Mouse (Mus musculus): ENCODE results near the gene Lgi1. TPM values are rescaled to one million over a fixed set of nuclear protein-coding genes. Genes with fewer than 3 reads are reported as not detected.

The Lgi1 gene
- polyA plus RNA-seq, 1 experiment from 2014 or later = 0.12 TPM

DNA sequence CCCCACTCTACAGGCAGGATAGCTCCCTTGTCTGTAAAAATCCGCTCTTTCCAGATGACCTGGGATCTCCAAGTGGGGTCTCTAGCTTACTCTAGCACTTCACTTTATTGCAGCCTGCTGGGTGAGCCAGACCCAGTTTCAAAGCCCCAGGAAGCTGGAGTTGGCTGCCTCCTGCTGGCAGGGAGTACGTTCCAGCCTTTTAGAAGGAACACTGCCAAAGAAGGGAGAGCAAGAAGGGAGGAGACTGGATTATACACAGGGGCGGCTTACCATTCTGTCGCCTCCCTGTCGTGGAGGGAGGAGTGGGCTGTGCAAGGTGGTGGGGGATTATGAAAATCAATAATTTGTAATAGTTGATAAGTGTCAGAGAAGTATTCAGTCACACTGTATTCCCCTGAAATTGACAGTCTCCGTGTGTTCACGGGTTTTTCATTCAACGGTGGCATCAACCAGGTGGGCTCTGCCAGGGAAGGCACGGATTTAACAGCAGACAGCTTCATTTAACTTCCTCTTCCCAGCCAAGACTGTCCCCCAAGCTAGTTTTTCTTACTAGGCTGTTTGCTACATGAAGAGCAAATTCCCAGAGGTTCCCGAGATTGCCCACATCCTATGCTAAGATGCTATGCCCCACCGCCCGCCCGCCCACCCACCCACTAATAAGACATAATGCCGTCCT is 369 bp upstream of the Lgi1 start:
- no peak overlapping the region for H3K9ac ChIP-seq
- no peaks in the 10 kb centered on the region for H3K36me3 ChIP-seq (replicated peaks)
- no peak for ATAC-seq (ENCODE audit: insufficient read depth)
- no peak overlapping the region for H3K4me2 ChIP-seq
- no peak overlapping the region for H3K27ac ChIP-seq (replicated peaks)
- H3K9me3 ChIP-seq (replicated peaks) = no peaks in the 10 kb centered on the region
- WGBS (ENCODE audit: insufficient replicate concordance) = 17% methylated on average over 14 of the region's 14 CpGs
- no peak overlapping the region for H3K4me3 ChIP-seq (replicated peaks)
- H3K27me3 ChIP-seq = peaks cover 26% of the 10 kb centered on the region
- no peaks in the 10 kb centered on the region for H3K4me1 ChIP-seq (replicated peaks)

DNA sequence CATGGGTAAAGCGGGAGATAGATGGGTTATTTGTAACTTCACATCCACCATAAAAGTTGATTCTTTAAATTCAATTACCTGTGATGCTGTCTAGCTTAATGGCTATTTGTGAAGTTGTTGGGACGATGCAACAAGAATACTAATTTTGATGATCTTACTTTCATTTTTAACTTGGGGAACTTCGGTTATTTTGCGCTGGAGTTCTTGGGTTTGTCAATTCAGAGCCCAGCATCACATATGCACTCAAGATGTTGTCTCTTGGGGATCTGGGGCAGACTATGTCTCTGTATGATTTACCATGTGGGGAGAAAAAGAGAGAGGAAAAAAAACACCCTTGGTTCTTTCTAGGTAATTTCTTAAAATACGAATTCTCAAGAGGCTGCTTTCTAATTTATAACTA is 1.4 kb downstream of the Lgi1 start:
- Histone ChIP-seq H3K36me3 (replicated peaks) (no peaks in the 10 kb centered on the region), H3K9ac (no peak overlapping the region), H3K9me3 (replicated peaks) (no peaks in the 10 kb centered on the region), H3K4me2 (no peak overlapping the region), H3K27ac (replicated peaks) (no peak overlapping the region), H3K27me3 (peaks cover 26% of the 10 kb centered on the region), H3K4me1 (replicated peaks) (no peaks in the 10 kb centered on the region), H3K4me3 (replicated peaks) (no peak overlapping the region)
- no peak for ATAC-seq (ENCODE audit: insufficient read depth)
- 64% methylated on average over 5 of the region's 5 CpGs for WGBS (ENCODE audit: insufficient replicate concordance)

DNA sequence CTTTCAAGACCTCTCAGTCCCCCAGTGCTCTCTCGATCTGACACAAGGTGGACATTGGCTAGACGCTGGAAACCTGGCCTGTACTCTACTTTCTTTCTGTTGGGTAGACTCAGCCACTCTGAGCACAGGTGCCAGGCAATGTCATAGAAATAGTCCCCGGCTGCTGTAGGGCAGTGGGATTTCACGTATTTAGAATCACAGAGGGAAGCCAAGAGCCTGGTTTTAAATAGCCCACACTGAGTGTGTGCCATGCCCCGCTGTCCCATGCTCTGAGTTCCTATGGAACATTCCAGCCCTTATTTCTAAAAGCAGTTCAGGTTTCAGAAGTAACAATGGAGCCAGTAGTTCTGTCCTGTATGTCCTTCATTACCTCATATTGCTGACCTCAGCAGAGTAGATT is 3.1 kb downstream of the Lgi1 start:
- no peak for ATAC-seq (ENCODE audit: insufficient read depth)
- Histone ChIP-seq H3K4me1 (replicated peaks) (no peaks in the 10 kb centered on the region), H3K9me3 (replicated peaks) (no peaks in the 10 kb centered on the region), H3K27ac (replicated peaks) (no peak overlapping the region), H3K4me2 (no peak overlapping the region), H3K9ac (no peak overlapping the region), H3K36me3 (replicated peaks) (no peaks in the 10 kb centered on the region), H3K27me3 (peaks cover 25% of the 10 kb centered on the region), H3K4me3 (replicated peaks) (no peak overlapping the region)
- WGBS (ENCODE audit: insufficient replicate concordance) = 63% methylated on average over 5 of the region's 5 CpGs

GRCm38 (mm10) chr19:38271071-38271470 is 6.7 kb downstream of the Lgi1 start:
- WGBS (ENCODE audit: insufficient replicate concordance) = 23% methylated on average over 6 of the region's 6 CpGs
- Histone ChIP-seq H3K9me3 (replicated peaks) (no peaks in the 10 kb centered on the region), H3K36me3 (replicated peaks) (no peaks in the 10 kb centered on the region), H3K9ac (no peak overlapping the region), H3K4me3 (replicated peaks) (no peak overlapping the region), H3K27me3 (peaks cover 3% of the 10 kb centered on the region; the same call in 1 of the 2 replicates), H3K4me2 (no peak overlapping the region), H3K4me1 (replicated peaks) (no peaks in the 10 kb centered on the region), H3K27ac (replicated peaks) (no peak overlapping the region)
- no peak for ATAC-seq (ENCODE audit: insufficient read depth)

GRCm38 (mm10) chr19:38273820-38274219 is 9.5 kb downstream of the Lgi1 start:
- WGBS (ENCODE audit: insufficient replicate concordance) = 63% methylated on average over 7 of the region's 7 CpGs
- H3K9me3 ChIP-seq (replicated peaks) = no peaks in the 10 kb centered on the region
- H3K27ac ChIP-seq (replicated peaks) = no peak overlapping the region
- H3K4me3 ChIP-seq (replicated peaks) = no peak overlapping the region
- no peak overlapping the region for H3K9ac ChIP-seq
- no peak overlapping the region for H3K4me2 ChIP-seq
- H3K36me3 ChIP-seq (replicated peaks) = no peaks in the 10 kb centered on the region
- H3K27me3 ChIP-seq = no peaks in the 10 kb centered on the region
- H3K4me1 ChIP-seq (replicated peaks) = no peaks in the 10 kb centered on the region
- ATAC-seq (ENCODE audit: insufficient read depth) = no peak

GRCm38 (mm10) chr19:38274747-38275421 is 10.5 kb downstream of the Lgi1 start:
- H3K27me3 ChIP-seq = no peaks in the 10 kb centered on the region
- H3K36me3 ChIP-seq (replicated peaks) = no peaks in the 10 kb centered on the region
- no peak overlapping the region for H3K4me3 ChIP-seq (replicated peaks)

GRCm38 (mm10) chr19:38276226-38276625 is 11.9 kb downstream of the Lgi1 start:
- 59% methylated on average over 4 of the region's 4 CpGs for WGBS (ENCODE audit: insufficient replicate concordance)

More at GRCm38 (mm10) chr19:38274747-38275421, 10.5 kb downstream of the Lgi1 start:
- Histone ChIP-seq H3K4me1 (replicated peaks) (no peaks in the 10 kb centered on the region), H3K9me3 (replicated peaks) (no peaks in the 10 kb centered on the region), H3K9ac (no peak overlapping the region), H3K4me2 (no peak overlapping the region), H3K27ac (replicated peaks) (no peak overlapping the region)
- ATAC-seq (ENCODE audit: insufficient read depth) = no peak
- 58% methylated on average over 15 of the region's 15 CpGs for WGBS (ENCODE audit: insufficient replicate concordance)

GRCm38 (mm10) chr19:38280242-38280641 is 15.9 kb downstream of the Lgi1 start:
- no peak overlapping the region for H3K4me3 ChIP-seq (replicated peaks)
- no peaks in the 10 kb centered on the region for H3K9me3 ChIP-seq (replicated peaks)
- no peaks in the 10 kb centered on the region for H3K27me3 ChIP-seq
- WGBS (ENCODE audit: insufficient replicate concordance) = 74% methylated on average over 10 of the region's 10 CpGs
- no peaks in the 10 kb centered on the region for H3K36me3 ChIP-seq (replicated peaks)
- H3K4me1 ChIP-seq (replicated peaks) = no peaks in the 10 kb centered on the region
- no peak overlapping the region for H3K4me2 ChIP-seq
- no peak overlapping the region for H3K9ac ChIP-seq
- H3K27ac ChIP-seq (replicated peaks) = no peak overlapping the region
- no peak for ATAC-seq (ENCODE audit: insufficient read depth)

More at GRCm38 (mm10) chr19:38276226-38276625, 11.9 kb downstream of the Lgi1 start:
- H3K4me2 ChIP-seq = no peak overlapping the region
- no peak overlapping the region for H3K27ac ChIP-seq (replicated peaks)
- no peak overlapping the region for H3K9ac ChIP-seq
- H3K9me3 ChIP-seq (replicated peaks) = no peaks in the 10 kb centered on the region
- H3K36me3 ChIP-seq (replicated peaks) = no peaks in the 10 kb centered on the region
- no peaks in the 10 kb centered on the region for H3K4me1 ChIP-seq (replicated peaks)
- no peak overlapping the region for H3K4me3 ChIP-seq (replicated peaks)
- ATAC-seq (ENCODE audit: insufficient read depth) = no peak
- no peaks in the 10 kb centered on the region for H3K27me3 ChIP-seq

DNA sequence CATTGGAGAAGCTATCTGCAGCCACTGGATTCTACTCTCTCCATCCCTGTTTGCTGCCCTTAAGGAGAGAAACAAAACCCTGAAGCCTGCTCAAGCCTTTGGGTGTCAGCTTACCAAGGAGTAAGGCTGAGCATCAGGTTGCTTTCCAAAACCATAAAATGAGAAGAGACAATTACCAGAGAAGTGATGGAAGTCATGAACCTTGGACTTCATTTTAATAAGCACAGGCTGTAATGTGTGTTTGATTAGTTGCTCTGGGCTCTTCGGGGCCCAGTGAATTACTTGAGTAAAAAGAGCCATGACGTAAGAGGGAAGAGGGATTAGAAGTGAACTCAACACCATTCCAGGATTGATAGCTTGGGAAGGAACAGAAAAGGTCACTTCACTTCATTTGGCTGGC is 18.1 kb downstream of the Lgi1 start:
- WGBS (ENCODE audit: insufficient replicate concordance) = 57% methylated on average over 2 of the region's 2 CpGs
- H3K9me3 ChIP-seq (replicated peaks) = no peaks in the 10 kb centered on the region
- H3K36me3 ChIP-seq (replicated peaks) = no peaks in the 10 kb centered on the region

GRCm38 (mm10) chr19:38288556-38288955 is 24.2 kb downstream of the Lgi1 start:
- H3K4me1 ChIP-seq (replicated peaks) = no peaks in the 10 kb centered on the region
- no peak overlapping the region for H3K4me3 ChIP-seq (replicated peaks)
- no peak overlapping the region for H3K27ac ChIP-seq (replicated peaks)
- no peaks in the 10 kb centered on the region for H3K9me3 ChIP-seq (replicated peaks)
- no peaks in the 10 kb centered on the region for H3K36me3 ChIP-seq (replicated peaks)
- no peaks in the 10 kb centered on the region for H3K27me3 ChIP-seq
- H3K4me2 ChIP-seq = no peak overlapping the region
- 61% methylated on average over 6 of the region's 6 CpGs for WGBS (ENCODE audit: insufficient replicate concordance)
- no peak overlapping the region for H3K9ac ChIP-seq
- no peak for ATAC-seq (ENCODE audit: insufficient read depth)

More for the DNA sequence above, 18.1 kb downstream of the Lgi1 start:
- no peaks in the 10 kb centered on the region for H3K4me1 ChIP-seq (replicated peaks)
- H3K27me3 ChIP-seq = no peaks in the 10 kb centered on the region
- no peak for ATAC-seq (ENCODE audit: insufficient read depth)
- H3K4me2 ChIP-seq = no peak overlapping the region
- no peak overlapping the region for H3K4me3 ChIP-seq (replicated peaks)
- no peak overlapping the region for H3K27ac ChIP-seq (replicated peaks)
- H3K9ac ChIP-seq = no peak overlapping the region

DNA sequence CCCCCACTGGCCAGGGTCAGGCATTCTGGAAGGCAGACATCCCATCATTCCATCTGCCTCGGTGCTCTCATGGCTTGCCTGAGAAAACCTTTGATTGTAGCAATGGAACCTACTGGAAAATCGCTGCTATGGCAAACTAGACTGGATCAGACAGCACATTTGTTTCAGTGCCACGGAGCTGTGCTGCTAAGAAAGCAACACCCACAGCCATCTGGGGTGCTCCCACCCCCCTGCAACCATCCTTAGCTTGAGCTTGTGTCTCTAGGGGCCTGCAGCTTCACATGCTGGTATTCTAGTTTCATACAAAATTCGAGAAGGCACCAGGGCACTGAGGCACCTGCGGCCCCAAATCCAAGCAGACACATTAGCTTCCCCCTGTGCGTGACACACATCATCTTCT is 27.1 kb downstream of the Lgi1 start:
- Histone ChIP-seq H3K4me1 (replicated peaks) (no peaks in the 10 kb centered on the region), H3K27me3 (no peaks in the 10 kb centered on the region), H3K9me3 (replicated peaks) (no peaks in the 10 kb centered on the region), H3K27ac (replicated peaks) (no peak overlapping the region), H3K4me2 (no peak overlapping the region), H3K9ac (no peak overlapping the region), H3K4me3 (replicated peaks) (no peak overlapping the region), H3K36me3 (replicated peaks) (no peaks in the 10 kb centered on the region)
- 60% methylated on average over 6 of the region's 6 CpGs for WGBS (ENCODE audit: insufficient replicate concordance)
- ATAC-seq (ENCODE audit: insufficient read depth) = no peak

All from liver, embryonic 15.5 days (tissue).